In the genomic region with DNA sequence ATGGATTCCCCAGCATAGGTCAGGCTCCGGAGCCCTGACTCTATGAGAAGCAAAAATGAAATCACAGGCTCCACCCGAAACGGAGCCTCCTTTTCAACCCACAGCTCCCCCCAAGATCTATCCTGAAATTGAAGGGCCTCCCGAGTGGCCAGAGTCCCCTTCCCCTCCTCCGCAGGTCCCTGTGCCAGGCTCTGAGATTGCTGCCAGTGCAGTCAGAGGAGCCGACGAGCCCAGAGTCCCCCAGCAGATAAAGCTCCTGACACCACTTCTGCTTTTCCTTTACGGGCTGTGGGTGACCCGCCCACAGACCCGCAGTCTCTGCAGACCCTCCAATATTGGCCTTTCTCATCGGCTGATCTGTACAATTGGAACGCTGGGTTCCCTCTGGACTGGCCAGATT, we compare ENCODE assay signal across 1 mouse cellular context. TPM values are rescaled to one million over a fixed set of nuclear protein-coding genes. Genes with fewer than 3 reads are reported as not detected.
"Had no signal": no experiment of that assay in that cellular context is flagged by ENCODE, and none has a peak within 500 bp of the region (broad histone marks: within the 10 kb centered on the region; RNA-seq: fewer than 3 reads in every experiment).

No protein-coding gene starts in this region.

RNA-seq across cellular contexts. Expression of gene Slc27a2, which starts 57.4 kb away (rescaled TPM):
- total RNA-seq: heart, postnatal 4 days had no signal
